Mouse (Mus musculus) heart, postnatal 0 days (tissue): ENCODE measurements around the gene Polr2h.
A peak's percentile ranks its signal among the peaks of the same experiment; 100 is the strongest.

Experiments
- CTCF ChIP-seq: IDR thresholded peaks from 2 replicates; pipeline ENCODE4 v1.5.1; 2016; ENCODE audit warnings: antibody characterized with exemption, control low read depth, low read depth
- EP300 ChIP-seq: IDR thresholded peaks from 2 replicates; pipeline ENCODE4 v1.6.1; 2016; ENCODE audit warnings: antibody characterized with exemption, low read depth

- TF ChIP-seq CTCF, result no peak
- TF ChIP-seq EP300, result peak; percentile 33; the same call in 1 of the 2 replicates
These were observed 24.3 kb upstream of the Polr2h start, which contains the start of gene Fam131a for GRCm38 (mm10) chr16:20693111-20693701.
